Mouse (Mus musculus): ENCODE data around the gene Zmynd15. TPM values are rescaled to one million over a fixed set of nuclear protein-coding genes. Genes with fewer than 3 reads are reported as not detected.

The Zmynd15 gene
- total and polyA plus RNA-seq, 2 experiments from 2014 or later: 0.04 to 1.3 TPM

- TF ChIP-seq CTCF (IDR thresholded peaks at IDR 0.05; ENCODE audit: low read depth) (no peak), EP300 (IDR thresholded peaks at IDR 0.05; ENCODE audit: low read depth) (no peak)
- Histone ChIP-seq H3K9ac (replicated peaks; ENCODE audit: low read depth, low read length) (peak overlapping the region; percentile 61), H3K36me3 (replicated peaks; ENCODE audit: control insufficient read depth, insufficient read depth, low read length) (peaks cover 18% of the 10 kb centered on the region), H3K4me3 (ENCODE audit: low read depth, low read length) (peak overlapping the region; percentile 71), H3K27me3 (ENCODE audit: control insufficient read depth, insufficient read depth, low read length) (no peaks in the 10 kb centered on the region), H3K4me1 (ENCODE audit: control insufficient read depth, insufficient read depth) (peaks cover 5% of the 10 kb centered on the region; the same call in 1 of the 2 replicates), H3K27ac (ENCODE audit: low read depth) (peak overlapping the region; percentile 69), H3K4me2 (ENCODE audit: low read depth, low read length) (peak overlapping the region; percentile 77), H3K9me3 (replicated peaks; ENCODE audit: control insufficient read depth, low read length) (no peaks in the 10 kb centered on the region)
- ATAC-seq (ENCODE audit: insufficient read depth, low read depth) (0 out of 2 replicates have a peak, but pooled peaks have one; percentile 3), DNase-seq (ENCODE audit: low spot score) (no peak)
- 9% methylated on average over 15 of the region's 15 CpGs for WGBS
Observed at GRCm38 (mm10) chr11:70432895-70433568, 26.2 kb upstream of the Zmynd15 start.

- Histone ChIP-seq H3K4me3 (ENCODE audit: low read depth, low read length) (peak overlapping the region; percentile 71; the same call in 1 of the 2 replicates), H3K36me3 (replicated peaks; ENCODE audit: control insufficient read depth, insufficient read depth, low read length) (peaks cover 22% of the 10 kb centered on the region), H3K4me1 (ENCODE audit: control insufficient read depth, insufficient read depth) (peaks cover 5% of the 10 kb centered on the region; the same call in 1 of the 2 replicates), H3K27ac (ENCODE audit: low read depth) (0 out of 2 replicates have a peak overlapping the region, but pooled peaks have one; percentile 11), H3K9ac (replicated peaks; ENCODE audit: low read depth, low read length) (no peak overlapping the region), H3K4me2 (ENCODE audit: low read depth, low read length) (peak overlapping the region; percentile 77), H3K9me3 (replicated peaks; ENCODE audit: control insufficient read depth, low read length) (no peaks in the 10 kb centered on the region), H3K27me3 (ENCODE audit: control insufficient read depth, insufficient read depth, low read length) (no peaks in the 10 kb centered on the region)
- WGBS: 67% methylated on average over 1 of the region's 1 CpGs
- TF ChIP-seq CTCF (IDR thresholded peaks at IDR 0.05; ENCODE audit: low read depth) (no peak), EP300 (IDR thresholded peaks at IDR 0.05; ENCODE audit: low read depth) (no peak)
- no peak for DNase-seq (ENCODE audit: low spot score)
- ATAC-seq (ENCODE audit: insufficient read depth, low read depth): no peak
Observed at GRCm38 (mm10) chr11:70433569-70433943, 25.7 kb upstream of the Zmynd15 start.

GRCm38 (mm10) chr11:70433951-70434350 is 25.3 kb upstream of the Zmynd15 start:
- Histone ChIP-seq H3K27me3 (ENCODE audit: control insufficient read depth, insufficient read depth, low read length) (no peaks in the 10 kb centered on the region), H3K4me3 (ENCODE audit: low read depth, low read length) (no peak overlapping the region), H3K27ac (ENCODE audit: low read depth) (0 out of 2 replicates have a peak overlapping the region, but pooled peaks have one; percentile 11), H3K9me3 (replicated peaks; ENCODE audit: control insufficient read depth, low read length) (no peaks in the 10 kb centered on the region), H3K36me3 (replicated peaks; ENCODE audit: control insufficient read depth, insufficient read depth, low read length) (peaks cover 24% of the 10 kb centered on the region), H3K9ac (replicated peaks; ENCODE audit: low read depth, low read length) (no peak overlapping the region), H3K4me1 (ENCODE audit: control insufficient read depth, insufficient read depth) (peaks cover 5% of the 10 kb centered on the region; the same call in 1 of the 2 replicates), H3K4me2 (ENCODE audit: low read depth, low read length) (peak overlapping the region; percentile 77; the same call in 1 of the 2 replicates)
- ATAC-seq (ENCODE audit: insufficient read depth, low read depth) (no peak), DNase-seq (ENCODE audit: low spot score) (no peak)
- TF ChIP-seq EP300 (IDR thresholded peaks at IDR 0.05; ENCODE audit: low read depth) (no peak), CTCF (IDR thresholded peaks at IDR 0.05; ENCODE audit: low read depth) (no peak)
- WGBS: 96% methylated on average over 3 of the region's 3 CpGs

GRCm38 (mm10) chr11:70435476-70435875 is 23.8 kb upstream of the Zmynd15 start:
- 55% methylated on average over 5 of the region's 5 CpGs for WGBS
- H3K9me3 ChIP-seq (replicated peaks; ENCODE audit: control insufficient read depth, low read length): no peaks in the 10 kb centered on the region
- no peak overlapping the region for H3K4me2 ChIP-seq (ENCODE audit: low read depth, low read length)
- ATAC-seq (ENCODE audit: insufficient read depth, low read depth): no peak
- TF ChIP-seq EP300 (IDR thresholded peaks at IDR 0.05; ENCODE audit: low read depth) (no peak), CTCF (IDR thresholded peaks at IDR 0.05; ENCODE audit: low read depth) (no peak)
- DNase-seq (ENCODE audit: low spot score): no peak
- no peak overlapping the region for H3K4me3 ChIP-seq (ENCODE audit: low read depth, low read length)
- no peaks in the 10 kb centered on the region for H3K27me3 ChIP-seq (ENCODE audit: control insufficient read depth, insufficient read depth, low read length)
- H3K27ac ChIP-seq (ENCODE audit: low read depth): no peak overlapping the region
- H3K9ac ChIP-seq (replicated peaks; ENCODE audit: low read depth, low read length): no peak overlapping the region
- peaks cover 38% of the 10 kb centered on the region for H3K36me3 ChIP-seq (replicated peaks; ENCODE audit: control insufficient read depth, insufficient read depth, low read length)
- H3K4me1 ChIP-seq (ENCODE audit: control insufficient read depth, insufficient read depth): peaks cover 5% of the 10 kb centered on the region; the same call in 1 of the 2 replicates

GRCm38 (mm10) chr11:70437426-70437825 is 21.8 kb upstream of the Zmynd15 start:
- H3K36me3 ChIP-seq (replicated peaks; ENCODE audit: control insufficient read depth, insufficient read depth, low read length): peaks cover 38% of the 10 kb centered on the region
- no peak overlapping the region for H3K4me2 ChIP-seq (ENCODE audit: low read depth, low read length)
- TF ChIP-seq CTCF (IDR thresholded peaks at IDR 0.05; ENCODE audit: low read depth) (no peak), EP300 (IDR thresholded peaks at IDR 0.05; ENCODE audit: low read depth) (no peak)
- ATAC-seq (ENCODE audit: insufficient read depth, low read depth) (no peak), DNase-seq (ENCODE audit: low spot score) (no peak)
- WGBS: 77% methylated on average over 6 of the region's 6 CpGs
- H3K27ac ChIP-seq (ENCODE audit: low read depth): no peak overlapping the region
- peaks cover 5% of the 10 kb centered on the region; the same call in 1 of the 2 replicates for H3K4me1 ChIP-seq (ENCODE audit: control insufficient read depth, insufficient read depth)
- no peak overlapping the region for H3K4me3 ChIP-seq (ENCODE audit: low read depth, low read length)
- H3K9ac ChIP-seq (replicated peaks; ENCODE audit: low read depth, low read length): no peak overlapping the region
- H3K27me3 ChIP-seq (ENCODE audit: control insufficient read depth, insufficient read depth, low read length): no peaks in the 10 kb centered on the region
- no peaks in the 10 kb centered on the region for H3K9me3 ChIP-seq (replicated peaks; ENCODE audit: control insufficient read depth, low read length)

Measured in heart, postnatal 0 days (tissue).